Mouse (Mus musculus) stomach, embryonic 16.5 days (tissue): ENCODE results near the gene Mast4. TPM values are rescaled to one million over a fixed set of nuclear protein-coding genes. Genes with fewer than 3 reads are reported as not detected.

ENCODE experiments used
- ATAC-seq: fragments of 200-750 bp; cut with Nextera tagmentation; 2 replicates; pipeline ENCODE4 v1.8.0; 2017; ENCODE audit warnings: moderate number of reproducible peaks, moderate TSS enrichment; ENCODE audit not compliant: insufficient read depth, low FRiP score
- H3K27ac ChIP-seq: fragments of 300-500 bp; sonication (generic); 2 replicates; pipeline ENCODE4 v1.5.1; 2014; ENCODE audit warnings: low read length
- H3K27me3 ChIP-seq: fragments of 300-500 bp; sonication (generic); 2 replicates; pipeline ENCODE4 v1.6.1; 2014; ENCODE audit warnings: low read length, control low read depth, mixed read lengths; ENCODE audit not compliant: control insufficient read depth, insufficient read depth
- H3K36me3 ChIP-seq: fragments of 300-500 bp; sonication (generic); 2 replicates; pipeline ENCODE4 v1.6.1; 2014; ENCODE audit warnings: low read length; ENCODE audit not compliant: control insufficient read depth, insufficient read depth
- H3K4me1 ChIP-seq: fragments of 300-500 bp; sonication (generic); 2 replicates; pipeline ENCODE4 v1.6.1; 2014; ENCODE audit warnings: low read length, control low read depth, mixed read lengths; ENCODE audit not compliant: control insufficient read depth, insufficient read depth
- H3K4me2 ChIP-seq: fragments of 300-500 bp; sonication (generic); 2 replicates; pipeline ENCODE4 v1.6.1; 2014; ENCODE audit warnings: low read depth, low read length, mixed read lengths
- H3K4me3 ChIP-seq: fragments of 300-500 bp; sonication (generic); replicated peaks from 2 replicates; pipeline ENCODE4 v1.5.1; 2014; ENCODE audit warnings: mild to moderate bottlenecking, low read length
- H3K9ac ChIP-seq: fragments of 300-500 bp; sonication (generic); 2 replicates; pipeline ENCODE4 v1.6.1; 2014; ENCODE audit warnings: low read length
- H3K9me3 ChIP-seq: fragments of 300-500 bp; sonication (generic); replicated peaks from 2 replicates; pipeline ENCODE4 v1.6.1; 2016; ENCODE audit warnings: low read length, control low read depth; ENCODE audit not compliant: control insufficient read depth
- WGBS: fragments of 180-500 bp; shearing (Covaris S2); extraction: QIAGEN DNeasy Blood & Tissue Kit; methylation state at CpG from one replicate; pipeline ENCODE4 v1.1.7; 2014; 5-methylcytosine and 5-hydroxymethylcytosine counted together
- polyA plus RNA-seq: library from polyadenylated mRNA; unstranded; fragments of >200 nt; fragmentation: Nextera tagmentation; extraction: Ambion mirVana; gene quantifications from 2 replicates; pipeline ENCODE4 v1.2.1, GENCODE M21; 2015

Gene Mast4
- polyA plus RNA-seq, 1 experiment from 2014 or later: 31.0 TPM

GRCm38 (mm10) chr13:103000891-103001290 is 333.4 kb downstream of the Mast4 start:
- no peak for ATAC-seq
- Histone ChIP-seq H3K4me3 (no peak overlapping the region), H3K27me3 (no peaks in the 10 kb centered on the region), H3K9me3 (no peaks in the 10 kb centered on the region), H3K36me3 (no peaks in the 10 kb centered on the region), H3K4me2 (no peak overlapping the region), H3K4me1 (no peaks in the 10 kb centered on the region), H3K27ac (no peak overlapping the region), H3K9ac (no peak overlapping the region)
- WGBS: 63% methylated on average over 7 of the region's 7 CpGs

DNA sequence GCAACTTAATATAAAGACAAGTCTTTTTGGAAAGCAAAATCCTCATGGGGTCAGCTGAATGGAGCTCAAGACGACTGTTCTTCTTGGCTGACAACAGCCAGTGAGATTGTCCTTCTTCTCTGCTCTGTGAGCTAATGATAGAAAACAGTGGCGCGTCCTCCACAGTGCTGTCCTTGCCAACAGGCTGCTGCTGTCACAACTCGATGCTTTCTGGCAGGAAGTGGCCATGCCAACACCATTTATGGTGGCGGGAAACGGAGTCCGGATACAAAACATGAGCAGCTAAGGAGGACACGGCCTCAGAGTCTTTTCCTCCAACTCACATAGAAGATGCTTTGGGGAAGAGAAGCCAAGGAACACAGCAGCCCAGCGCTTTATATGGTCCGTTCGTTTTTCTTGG is 340.2 kb downstream of the Mast4 start:
- 87% methylated on average over 11 of the region's 11 CpGs for WGBS

GRCm38 (mm10) chr13:102992680-102993423 is 341.4 kb downstream of the Mast4 start:
- Histone ChIP-seq H3K4me3 (no peak overlapping the region), H3K4me1 (no peaks in the 10 kb centered on the region), H3K27ac (no peak overlapping the region), H3K27me3 (no peaks in the 10 kb centered on the region), H3K36me3 (no peaks in the 10 kb centered on the region), H3K9ac (no peak overlapping the region), H3K9me3 (no peaks in the 10 kb centered on the region), H3K4me2 (no peak overlapping the region)
- no peak for ATAC-seq
- WGBS: 87% methylated on average over 7 of the region's 7 CpGs

More for the DNA sequence above, 340.2 kb downstream of the Mast4 start:
- no peak for ATAC-seq
- Histone ChIP-seq H3K27me3 (no peaks in the 10 kb centered on the region), H3K9ac (no peak overlapping the region), H3K27ac (no peak overlapping the region), H3K36me3 (no peaks in the 10 kb centered on the region), H3K4me3 (no peak overlapping the region), H3K4me1 (no peaks in the 10 kb centered on the region), H3K4me2 (no peak overlapping the region), H3K9me3 (no peaks in the 10 kb centered on the region)

GRCm38 (mm10) chr13:102991928-102992327 is 342.4 kb downstream of the Mast4 start:
- no peak for ATAC-seq
- Histone ChIP-seq H3K4me1 (no peaks in the 10 kb centered on the region), H3K4me3 (no peak overlapping the region), H3K9me3 (no peaks in the 10 kb centered on the region), H3K4me2 (no peak overlapping the region), H3K27ac (no peak overlapping the region), H3K27me3 (no peaks in the 10 kb centered on the region), H3K9ac (no peak overlapping the region), H3K36me3 (no peaks in the 10 kb centered on the region)
- WGBS: 40% methylated on average over 11 of the region's 11 CpGs

DNA sequence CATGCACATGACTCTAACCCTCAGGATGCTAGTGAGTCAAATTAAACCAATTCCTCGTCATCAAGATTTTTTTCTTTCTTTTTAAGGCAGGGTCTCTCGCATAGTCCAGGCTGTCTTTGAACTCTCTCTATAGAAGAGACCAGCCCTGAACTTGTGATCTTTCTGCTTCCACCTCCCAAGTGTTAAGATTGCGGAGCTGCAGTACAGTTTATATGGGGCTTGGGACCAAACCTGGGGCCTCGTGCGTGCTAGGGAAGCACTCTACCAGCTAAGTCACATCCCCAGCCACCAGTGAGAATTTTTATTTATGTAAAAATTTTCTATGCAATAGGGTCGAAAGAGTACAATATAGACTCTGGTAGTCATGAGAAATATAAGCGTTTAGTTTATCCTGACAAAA is 343.1 kb downstream of the Mast4 start:
- no peak for ATAC-seq
- H3K9me3 ChIP-seq: no peaks in the 10 kb centered on the region
- no peaks in the 10 kb centered on the region for H3K36me3 ChIP-seq
- no peak overlapping the region for H3K4me2 ChIP-seq
- H3K4me3 ChIP-seq: no peak overlapping the region
- H3K9ac ChIP-seq: no peak overlapping the region
- H3K4me1 ChIP-seq: no peaks in the 10 kb centered on the region
- WGBS: 85% methylated on average over 7 of the region's 7 CpGs
- H3K27me3 ChIP-seq: no peaks in the 10 kb centered on the region
- H3K27ac ChIP-seq: no peak overlapping the region

GRCm38 (mm10) chr13:102990085-102990484 is 344.2 kb downstream of the Mast4 start:
- H3K36me3 ChIP-seq: no peaks in the 10 kb centered on the region
- no peaks in the 10 kb centered on the region for H3K9me3 ChIP-seq
- ATAC-seq: no peak
- H3K27ac ChIP-seq: no peak overlapping the region
- H3K4me3 ChIP-seq: no peak overlapping the region
- no peak overlapping the region for H3K9ac ChIP-seq
- H3K4me1 ChIP-seq: no peaks in the 10 kb centered on the region
- H3K27me3 ChIP-seq: no peaks in the 10 kb centered on the region
- WGBS: 62% methylated on average over 1 of the region's 1 CpGs
- H3K4me2 ChIP-seq: no peak overlapping the region

DNA sequence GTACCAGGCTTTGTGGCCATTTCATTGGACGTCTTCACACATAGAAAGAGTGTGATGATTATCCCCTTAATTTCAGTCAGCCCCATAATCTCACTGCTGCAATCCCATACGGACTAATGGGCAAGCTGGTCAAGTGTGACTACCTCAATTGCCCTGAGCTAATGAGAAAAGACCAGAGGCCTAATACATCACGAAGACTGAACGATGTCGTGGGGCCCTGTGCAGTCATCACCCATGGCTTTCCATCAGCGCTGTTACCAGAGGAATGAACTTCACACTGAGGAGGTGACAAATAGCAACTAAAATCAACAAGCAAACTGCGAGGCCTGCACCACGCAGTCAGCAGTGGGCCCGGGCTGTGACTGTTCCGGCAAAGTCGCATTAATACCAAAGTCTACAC is 344.7 kb downstream of the Mast4 start:
- ATAC-seq: no peak
- H3K27me3 ChIP-seq: no peaks in the 10 kb centered on the region
- no peaks in the 10 kb centered on the region for H3K9me3 ChIP-seq
- no peak overlapping the region for H3K27ac ChIP-seq
- no peaks in the 10 kb centered on the region for H3K36me3 ChIP-seq
- H3K4me2 ChIP-seq: no peak overlapping the region
- no peak overlapping the region for H3K4me3 ChIP-seq
- H3K9ac ChIP-seq: no peak overlapping the region
- WGBS: 77% methylated on average over 11 of the region's 11 CpGs
- H3K4me1 ChIP-seq: no peaks in the 10 kb centered on the region

DNA sequence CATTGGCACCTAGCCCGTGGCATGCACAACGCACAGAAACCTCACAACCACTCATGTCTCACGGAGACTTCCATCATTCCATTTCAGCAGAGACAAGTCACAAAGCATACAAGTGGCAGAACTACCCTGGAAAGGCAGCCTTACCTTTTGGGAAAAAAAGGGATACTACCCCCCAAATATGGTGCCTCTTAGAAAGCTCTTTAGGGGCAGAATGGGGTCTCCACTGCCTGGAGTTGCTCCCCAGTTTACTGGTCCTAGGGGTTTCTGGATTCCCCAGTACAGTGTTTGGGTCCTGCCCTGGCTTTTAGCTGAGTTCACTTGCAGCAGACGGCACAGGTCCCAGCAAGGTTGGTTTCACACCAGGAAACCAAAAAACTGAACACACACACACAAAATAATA is 345.3 kb downstream of the Mast4 start:
- no peak overlapping the region for H3K9ac ChIP-seq
- 92% methylated on average over 4 of the region's 4 CpGs for WGBS
- no peak overlapping the region for H3K27ac ChIP-seq
- no peaks in the 10 kb centered on the region for H3K4me1 ChIP-seq
- no peaks in the 10 kb centered on the region for H3K27me3 ChIP-seq
- no peak for ATAC-seq
- no peak overlapping the region for H3K4me2 ChIP-seq
- no peaks in the 10 kb centered on the region for H3K36me3 ChIP-seq
- no peaks in the 10 kb centered on the region for H3K9me3 ChIP-seq
- H3K4me3 ChIP-seq: no peak overlapping the region

- Histone ChIP-seq H3K27ac (no peak overlapping the region), H3K27me3 (no peaks in the 10 kb centered on the region), H3K4me3 (no peak overlapping the region), H3K4me1 (no peaks in the 10 kb centered on the region), H3K36me3 (no peaks in the 10 kb centered on the region), H3K4me2 (no peak overlapping the region), H3K9ac (no peak overlapping the region), H3K9me3 (no peaks in the 10 kb centered on the region)
- 62% methylated on average over 11 of the region's 11 CpGs for WGBS
- ATAC-seq: no peak
Observed at GRCm38 (mm10) chr13:102988251-102988895, 345.9 kb downstream of the Mast4 start.
